Mouse (Mus musculus): Measurements from ENCODE around the gene Cisd2. TPM values are rescaled to one million over a fixed set of nuclear protein-coding genes. Genes with fewer than 3 reads are reported as not detected.
A peak's percentile ranks its signal among the peaks of the same experiment; 100 is the strongest.

Gene Cisd2
- 53.5 and 64.7 TPM in 2 replicates for polyA plus RNA-seq (2015; fragmentation: Nextera tagmentation; extraction: Ambion mirVana)

- no peak for DNase-seq (ENCODE audit: low spot score)
These were observed at the start of gene Cisd2 for GRCm38 (mm10) chr3:135423608-135424212. Gene Cisd2, minus strand, starts transcription at chr3:135423925.

GRCm38 (mm10) chr3:135470823-135471222, 47.1 kb upstream of the Cisd2 start:
- DNase-seq (ENCODE audit: low spot score): no peak

GRCm38 (mm10) chr3:135469974-135470373, 46.2 kb upstream of the Cisd2 start:
- DNase-seq (ENCODE audit: low spot score): no peak

- no peak for DNase-seq (ENCODE audit: low spot score)
These were observed 45.4 kb upstream of the Cisd2 start for GRCm38 (mm10) chr3:135469146-135469545.

GRCm38 (mm10) chr3:135468402-135468801, 44.7 kb upstream of the Cisd2 start:
- no peak for DNase-seq (ENCODE audit: low spot score)

GRCm38 (mm10) chr3:135458981-135459380, 35.3 kb upstream of the Cisd2 start:
- no peak for DNase-seq (ENCODE audit: low spot score)

GRCm38 (mm10) chr3:135444930-135445329, 21.2 kb upstream of the Cisd2 start:
- DNase-seq (ENCODE audit: low spot score): no peak

GRCm38 (mm10) chr3:135440621-135441020, 16.9 kb upstream of the Cisd2 start:
- DNase-seq (ENCODE audit: low spot score): no peak

GRCm38 (mm10) chr3:135440221-135440620, 16.5 kb upstream of the Cisd2 start:
- DNase-seq (ENCODE audit: low spot score): peak; percentile 73

- DNase-seq (ENCODE audit: low spot score): peak; percentile 19
These were observed 15.9 kb upstream of the Cisd2 start for GRCm38 (mm10) chr3:135439651-135440050.

- peak; percentile 87 for DNase-seq (ENCODE audit: low spot score)
These were observed 15.3 kb upstream of the Cisd2 start for GRCm38 (mm10) chr3:135438913-135439531.

- peak; percentile 94 for DNase-seq (ENCODE audit: low spot score)
These were observed 14.8 kb upstream of the Cisd2 start for GRCm38 (mm10) chr3:135438531-135438912.

- DNase-seq (ENCODE audit: low spot score): peak; percentile 100
These were observed 14.2 kb upstream of the Cisd2 start, which contains the start of gene Ube2d3 for GRCm38 (mm10) chr3:135437758-135438495. Gene Ube2d3, plus strand, starts transcription at chr3:135438149.

- DNase-seq (ENCODE audit: low spot score): no peak
These were observed 13.3 kb upstream of the Cisd2 start for GRCm38 (mm10) chr3:135436901-135437616.

GRCm38 (mm10) chr3:135422856-135423607, 693 bp downstream of the Cisd2 start:
- peak; percentile 90 for DNase-seq (ENCODE audit: low spot score)

GRCm38 (mm10) chr3:135422232-135422855, 1.4 kb downstream of the Cisd2 start:
- DNase-seq (ENCODE audit: low spot score): no peak

- no peak for DNase-seq (ENCODE audit: low spot score)
These were observed 2.5 kb downstream of the Cisd2 start for GRCm38 (mm10) chr3:135421310-135421594.

GRCm38 (mm10) chr3:135420542-135421309, 3.0 kb downstream of the Cisd2 start:
- no peak for DNase-seq (ENCODE audit: low spot score)

GRCm38 (mm10) chr3:135417799-135418198, 5.9 kb downstream of the Cisd2 start:
- peak; percentile 79 for DNase-seq (ENCODE audit: low spot score)

- DNase-seq (ENCODE audit: low spot score): no peak
These were observed 6.5 kb downstream of the Cisd2 start for GRCm38 (mm10) chr3:135417245-135417644.
